ENCODE assay signal across 19 mouse cellular contexts in genomic region chr2:106775994-106776393, GRCm38 (mm10).
"Had no signal": no experiment of that assay in that cellular context is flagged by ENCODE, and none has a peak within 500 bp of the region (broad histone marks: within the 10 kb centered on the region; RNA-seq: fewer than 3 reads in every experiment).

No protein-coding gene starts in this region.

- H3K27ac ChIP-seq: liver, embryonic 13.5 days; midbrain, embryonic 13.5 days; stomach, embryonic 15.5 days had no signal

- H3K4me3 ChIP-seq: limb, embryonic 13.5 days; liver, embryonic 13.5 days; midbrain, embryonic 13.5 days; myocyte; stomach, embryonic 15.5 days had no signal

- H3K4me1 ChIP-seq: liver, embryonic 13.5 days; stomach, embryonic 15.5 days had no signal

- ATAC-seq: inflammation-experienced regulatory T-cells, adult 6 months; midbrain, embryonic 13.5 days; midbrain, embryonic 16.5 days had no signal

- H3K9me3 ChIP-seq: limb, embryonic 13.5 days; liver, embryonic 13.5 days; midbrain, embryonic 13.5 days; stomach, embryonic 15.5 days had no signal

- H3K27me3 ChIP-seq: limb, embryonic 13.5 days; liver, embryonic 13.5 days; midbrain, embryonic 13.5 days; stomach, embryonic 15.5 days had no signal

- H3K9ac ChIP-seq: limb, embryonic 13.5 days; liver, embryonic 13.5 days; midbrain, embryonic 13.5 days; stomach, embryonic 15.5 days had no signal

- DNase-seq: kidney, adult 11 months; kidney, adult 9 months; kidney, postnatal 10 days; kidney, postnatal 36 days; left cerebral cortex, postnatal 4 days; liver, embryonic 13.5 days; lung, adult 2 months; lung, postnatal 14 days; lung, postnatal 4 days; retina, postnatal 1 day; right cerebral cortex, postnatal 25 days; spleen, adult 18-20 months; thymus, postnatal 25 days had no signal

- H3K4me2 ChIP-seq: limb, embryonic 13.5 days; liver, embryonic 13.5 days; midbrain, embryonic 13.5 days; stomach, embryonic 15.5 days had no signal

- H3K36me3 ChIP-seq: limb, embryonic 13.5 days; liver, embryonic 13.5 days; stomach, embryonic 15.5 days had no signal
